Mouse (Mus musculus) right cerebral cortex, adult 18-20 months (tissue): ENCODE measurements at regions not wholly inside any gene's neighbourhood (a gene's known extent, or its start where the extent isn't known, plus 50 kb on each side); places are given as distances from the start of the nearest gene placed in this dataset.
"Not testable (repeated sequence)": the region's sequence is repeated elsewhere in the genome, so short reads cannot be mapped to it uniquely, and the experiment has no call there.

ENCODE experiments used
- DNase-seq: peaks from one replicate; pipeline ENCODE4 v3.0.0; 2022; ENCODE audit warnings: mixed read lengths

DNA sequence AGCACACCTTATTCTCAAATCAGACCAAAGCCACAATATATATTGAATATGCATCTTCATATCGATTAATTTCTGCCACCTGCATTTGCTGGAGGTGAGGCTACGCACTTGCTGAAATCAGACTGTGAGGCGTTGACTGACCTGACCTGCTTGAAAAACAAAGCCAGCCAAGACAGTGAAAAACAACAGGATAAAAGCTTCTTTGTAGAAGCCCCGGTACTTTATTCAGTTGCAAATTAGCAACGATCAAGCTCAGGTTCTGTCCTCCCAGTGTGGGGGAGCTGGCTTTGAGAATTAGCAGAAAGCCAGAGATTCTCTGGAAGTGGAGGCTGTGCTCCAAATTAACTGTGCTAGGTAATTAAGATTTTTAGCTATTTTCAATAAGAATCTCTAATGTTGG lies 100.6 kb downstream of the Vmn2r79 start:
- DNase-seq = no peak

DNA sequence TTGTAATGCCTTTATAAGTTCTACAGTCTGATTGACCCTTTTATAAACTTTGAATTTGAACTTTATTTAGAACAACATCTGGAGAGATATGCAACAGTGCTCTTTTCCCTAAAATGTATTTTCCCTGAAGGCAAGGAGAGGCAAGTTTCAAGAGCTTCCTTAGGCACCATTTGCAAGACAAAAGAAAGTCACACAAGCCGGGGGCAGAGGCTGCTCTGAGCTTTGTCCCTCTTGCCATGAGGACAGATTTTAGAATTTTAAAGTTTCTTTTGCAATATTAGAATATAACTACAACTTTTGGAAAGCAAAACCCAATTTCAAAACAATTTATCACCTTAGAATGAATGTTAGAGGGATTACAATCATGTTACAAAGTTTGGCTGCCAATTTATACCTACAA lies 103.7 kb downstream of the Vmn2r79 start:
- DNase-seq = not testable (repeated sequence)

DNA sequence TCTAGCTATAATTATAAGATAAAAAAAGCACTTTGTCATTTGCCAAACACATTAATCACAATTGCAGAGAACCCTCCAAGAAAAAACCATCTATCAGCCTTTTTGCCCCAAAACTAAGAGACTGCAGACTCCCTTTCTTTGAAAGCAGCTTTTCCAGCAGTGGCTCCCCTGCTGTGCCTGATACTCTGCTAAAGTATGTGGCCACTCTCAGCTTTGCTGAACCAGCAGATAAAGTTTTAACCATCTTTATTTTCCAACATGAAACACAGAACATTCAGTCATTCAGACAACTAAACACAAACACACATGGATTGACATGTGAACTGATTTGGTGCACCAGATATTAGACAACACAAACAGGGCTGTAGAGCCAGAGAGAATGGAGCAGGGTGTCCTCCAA lies 104.5 kb downstream of the Vmn2r79 start:
- DNase-seq = not testable (repeated sequence)

DNA sequence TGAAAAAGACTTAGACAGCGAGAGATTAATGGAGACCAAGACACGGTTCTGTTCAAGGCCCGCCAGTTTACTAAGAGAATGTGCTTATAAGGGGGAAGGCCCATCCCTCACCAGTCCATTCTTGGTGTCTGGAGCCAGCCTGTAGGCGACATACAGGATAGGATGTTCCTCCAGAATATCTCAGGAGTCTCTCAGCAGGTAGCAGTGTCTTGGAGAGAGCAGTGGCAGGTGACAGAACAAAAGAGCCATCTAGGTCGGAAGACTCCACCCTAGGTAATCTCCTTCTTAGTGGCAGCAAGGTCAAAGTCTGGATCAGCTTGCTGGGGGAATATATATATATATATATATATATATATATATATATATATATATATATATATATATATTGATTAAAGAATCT lies 105.4 kb downstream of the Vmn2r79 start:
- not testable (repeated sequence) for DNase-seq

DNA sequence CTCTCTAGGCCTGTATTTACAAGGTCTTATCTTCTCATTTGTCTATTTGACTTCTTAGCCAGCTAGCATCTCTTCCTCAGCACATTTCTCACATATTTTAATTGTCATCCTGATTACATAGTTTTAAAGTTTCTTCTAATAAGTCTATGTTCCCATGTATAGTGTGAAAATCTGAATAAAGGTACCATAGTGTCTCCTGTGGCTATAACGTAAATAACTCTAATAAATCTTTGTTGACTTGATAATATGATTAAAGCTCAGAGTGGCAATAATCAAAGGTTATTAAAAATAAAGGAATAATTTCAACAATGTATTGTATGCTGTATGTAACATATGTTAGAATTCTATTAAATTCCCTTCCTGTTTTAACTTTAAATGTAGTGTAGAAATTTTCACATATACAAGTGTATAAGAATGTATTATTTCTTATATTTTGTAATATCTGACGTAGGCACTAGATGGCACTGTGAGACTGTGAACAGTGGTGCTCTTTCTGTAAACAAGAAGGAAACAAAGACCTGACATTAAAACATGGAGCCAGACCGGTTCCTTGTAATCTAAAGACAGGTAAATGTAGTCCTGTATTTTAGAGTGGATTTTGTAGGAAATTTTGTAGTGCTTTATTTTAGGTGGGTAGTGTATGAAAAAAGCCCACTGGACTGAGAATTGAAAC lies 114.5 kb downstream of the Vmn2r79 start:
- peak; percentile 2 for DNase-seq

DNA sequence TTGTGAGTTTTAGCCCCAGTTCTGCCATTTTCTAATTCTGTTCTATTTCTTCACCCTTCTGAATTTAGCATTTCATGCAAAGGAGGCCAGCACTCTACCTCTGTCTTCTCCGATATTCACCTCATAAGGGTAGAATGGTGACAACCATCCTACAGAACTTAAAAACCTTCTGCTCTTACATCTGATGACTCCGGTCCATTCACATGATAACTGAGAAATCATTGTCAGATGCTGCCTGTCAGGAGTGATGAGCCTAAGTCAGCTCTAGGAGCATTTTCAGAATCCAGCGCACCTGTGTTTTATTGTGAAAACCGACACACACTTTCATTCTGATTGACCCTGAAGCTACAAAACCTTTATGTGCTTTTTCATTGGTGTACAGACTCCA lies 115.1 kb downstream of the Vmn2r79 start:
- no peak for DNase-seq

DNA sequence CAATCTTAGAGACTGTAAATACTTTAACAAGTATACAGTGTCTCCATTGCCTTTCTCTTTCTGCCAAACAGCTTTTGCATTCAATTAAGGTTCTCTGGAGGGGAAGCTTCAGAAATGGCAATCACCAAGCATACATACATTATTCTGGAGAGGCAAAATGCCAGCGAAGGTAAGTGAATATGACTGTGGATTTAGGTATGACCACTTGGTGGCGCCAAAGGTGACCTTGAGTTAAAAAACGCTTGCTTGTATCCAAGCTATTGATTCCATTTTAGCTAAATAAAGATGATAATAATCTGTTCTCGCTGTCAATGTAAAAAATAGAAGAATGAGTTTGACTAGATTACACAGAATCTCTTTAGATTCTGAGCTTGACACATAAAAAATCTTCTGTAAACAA lies 117.7 kb downstream of the Vmn2r79 start:
- DNase-seq = peak; percentile 37

DNA sequence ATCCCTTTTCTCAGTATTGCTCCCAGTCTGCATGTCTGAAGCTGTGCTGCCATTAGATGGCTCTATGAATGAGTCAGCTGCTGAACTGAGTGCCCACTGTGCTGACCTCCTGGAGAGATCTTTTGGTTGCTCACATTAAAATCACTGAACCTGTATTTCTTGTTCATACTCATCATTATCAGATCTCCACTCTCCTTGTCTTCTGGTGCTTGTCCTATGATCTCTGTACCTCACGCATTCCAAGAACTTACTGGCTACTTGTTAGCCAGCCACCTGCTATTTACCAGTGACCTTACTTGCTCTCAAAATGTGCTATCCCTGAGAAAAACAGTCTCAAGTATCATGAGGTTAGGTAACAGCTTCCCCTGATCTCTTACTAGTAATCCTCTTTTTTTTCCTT lies 123.4 kb upstream of the Nox4 start:
- DNase-seq = no peak

DNA sequence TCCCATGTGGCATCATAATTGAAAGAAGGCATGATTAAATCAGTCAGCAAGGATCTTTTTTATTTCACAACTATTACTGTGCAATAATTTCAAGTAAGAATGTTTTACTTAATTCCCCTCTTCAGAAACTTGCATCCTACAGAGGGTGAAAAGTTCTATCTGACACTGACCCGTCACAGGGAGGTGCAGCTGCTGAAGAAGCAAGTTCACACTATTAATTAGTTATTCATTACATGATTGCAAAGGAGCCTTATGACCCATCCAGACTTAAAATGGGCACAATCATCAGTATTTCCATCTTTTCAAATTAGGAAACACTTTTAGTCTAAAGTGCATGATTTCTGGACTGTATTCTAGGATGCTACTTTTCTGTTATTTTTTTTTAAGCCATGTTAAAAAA lies 100.0 kb upstream of the Nox4 start:
- DNase-seq = no peak

DNA sequence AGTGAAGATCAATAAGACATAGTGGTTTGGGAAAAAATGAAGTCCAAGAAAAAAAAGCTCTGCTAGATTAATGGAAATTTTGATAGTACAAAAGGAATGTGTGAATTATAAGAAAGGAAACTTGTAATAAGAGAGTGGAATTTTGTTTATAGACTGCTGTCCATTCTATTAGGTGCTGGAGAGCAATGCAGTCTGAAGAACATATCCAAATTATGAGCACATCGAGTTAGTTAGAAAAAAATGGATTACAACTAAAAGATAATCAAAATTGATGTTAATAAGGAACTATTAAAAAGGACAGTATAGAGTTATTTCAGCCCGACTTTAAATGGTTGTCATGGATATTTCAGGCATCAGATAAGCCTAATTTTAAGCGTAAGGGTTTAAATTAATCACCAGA lies 98.2 kb upstream of the Nox4 start:
- DNase-seq = no peak

DNA sequence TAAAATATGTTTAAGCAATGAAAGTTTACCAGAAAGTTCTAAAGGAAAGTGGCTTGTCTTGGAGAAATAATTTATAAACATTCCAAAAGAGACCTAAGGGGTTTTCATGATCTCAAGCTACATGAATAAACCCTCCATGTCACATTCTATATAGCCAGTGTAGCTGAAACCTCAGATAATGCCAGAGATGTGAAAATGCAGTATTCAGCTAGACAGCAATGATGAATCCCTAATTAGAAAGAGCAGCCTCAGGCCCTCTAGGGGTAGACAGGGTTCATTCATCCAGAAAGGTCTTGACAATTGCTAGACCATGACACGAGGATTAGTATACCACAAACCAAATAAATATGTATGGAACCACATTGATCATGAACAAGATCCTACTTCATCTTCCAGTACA lies 97.2 kb upstream of the Nox4 start:
- no peak for DNase-seq

DNA sequence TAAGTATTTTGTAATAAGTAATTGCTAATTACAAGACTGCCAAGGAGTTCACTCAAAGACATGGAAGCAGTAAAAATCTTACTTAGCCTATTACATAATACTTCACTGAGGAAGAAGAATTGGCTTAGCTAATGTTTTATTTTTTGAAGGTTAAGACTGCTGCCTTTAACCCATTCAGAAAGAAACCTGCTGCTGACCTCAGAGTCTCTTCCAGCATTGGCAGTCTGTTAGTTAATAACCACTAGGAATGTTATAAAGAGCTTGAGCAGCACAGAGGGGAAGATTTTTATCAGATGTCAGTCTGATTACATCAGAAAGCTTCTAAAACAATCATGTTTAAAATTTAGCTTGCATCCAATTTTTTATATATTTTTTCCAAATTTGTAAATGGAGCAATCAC lies 94.9 kb upstream of the Nox4 start:
- DNase-seq = no peak

DNA sequence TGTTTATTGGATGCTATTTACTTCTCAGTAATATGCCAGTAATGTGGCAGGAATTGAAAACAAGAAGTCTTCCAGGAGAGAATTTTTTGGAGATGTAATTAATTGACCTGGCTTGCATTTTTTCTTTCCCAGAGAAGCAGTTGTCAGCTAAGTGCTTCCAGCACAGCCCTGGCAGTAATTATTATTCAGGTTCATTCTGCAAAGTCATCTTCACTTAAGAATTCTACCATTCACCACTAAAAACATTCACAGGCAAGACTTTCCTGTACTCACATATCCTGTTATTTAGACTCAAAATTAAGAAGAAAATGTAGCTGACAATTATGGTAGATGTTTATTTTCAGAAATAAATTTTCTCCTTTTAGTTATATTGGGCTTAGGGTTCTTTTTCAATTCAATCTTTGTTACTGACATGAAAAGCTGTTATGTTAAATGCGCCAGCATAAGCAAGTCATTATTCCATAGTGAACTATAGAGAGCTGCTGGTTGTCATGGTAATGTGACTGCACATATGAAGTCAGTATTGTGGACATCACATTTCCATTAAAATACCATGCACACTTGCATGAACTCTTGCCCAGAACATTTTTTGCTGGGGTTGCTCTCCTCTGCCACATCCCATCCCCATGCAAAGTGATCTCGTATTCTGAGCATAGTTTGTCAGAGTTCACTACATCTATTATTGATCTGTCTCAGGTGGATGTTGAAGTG lies 59.3 kb upstream of the Nox4 start:
- no peak for DNase-seq

DNA sequence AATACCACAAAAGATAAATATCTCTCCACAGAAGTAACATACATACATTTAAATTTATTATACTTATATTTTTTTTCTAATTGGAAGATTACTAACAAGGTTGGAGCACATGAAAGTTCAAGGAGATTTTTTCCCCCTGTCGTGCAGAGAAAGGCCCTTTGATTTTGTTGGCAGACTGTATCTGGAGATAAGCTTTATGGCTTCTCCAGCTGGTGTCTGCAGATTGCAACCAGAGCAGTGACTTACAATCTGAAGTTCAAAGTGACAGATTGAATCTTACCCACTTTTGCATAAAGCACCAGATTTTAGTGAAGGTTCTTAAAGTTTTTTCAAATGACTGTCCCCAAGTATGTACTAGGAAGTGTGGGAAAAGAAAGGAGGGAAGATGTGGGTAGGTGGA lies 50.2 kb upstream of the Nox4 start:
- DNase-seq = no peak
